Mouse (Mus musculus): ENCODE measurements at regions not wholly inside any gene's neighbourhood (a gene's known extent, or its start where the extent isn't known, plus 50 kb on each side); places are given as distances from the start of the nearest gene placed in this dataset.

DNA sequence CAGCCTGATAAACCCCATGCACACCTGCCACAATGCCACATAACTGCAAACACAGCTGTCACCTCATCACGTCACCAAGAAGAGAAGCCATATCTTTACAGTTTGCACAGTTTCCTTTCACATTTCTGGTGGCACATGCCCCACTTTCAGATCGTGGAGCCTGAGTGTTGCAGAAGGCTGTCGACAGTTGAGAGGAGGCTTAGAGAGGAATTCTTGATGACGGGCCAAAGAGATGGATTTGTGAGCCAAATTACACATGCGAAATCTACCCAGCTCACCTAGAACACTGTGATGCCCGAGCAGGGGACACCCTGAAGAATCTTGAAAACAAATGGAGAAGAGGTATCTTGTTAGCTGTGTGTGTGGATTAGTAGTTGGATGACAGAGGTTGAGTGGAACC lies 77.4 kb downstream of the Cmpk2 start:
- no peak for DNase-seq (ENCODE audit: low spot score in 2 of 2)

DNA sequence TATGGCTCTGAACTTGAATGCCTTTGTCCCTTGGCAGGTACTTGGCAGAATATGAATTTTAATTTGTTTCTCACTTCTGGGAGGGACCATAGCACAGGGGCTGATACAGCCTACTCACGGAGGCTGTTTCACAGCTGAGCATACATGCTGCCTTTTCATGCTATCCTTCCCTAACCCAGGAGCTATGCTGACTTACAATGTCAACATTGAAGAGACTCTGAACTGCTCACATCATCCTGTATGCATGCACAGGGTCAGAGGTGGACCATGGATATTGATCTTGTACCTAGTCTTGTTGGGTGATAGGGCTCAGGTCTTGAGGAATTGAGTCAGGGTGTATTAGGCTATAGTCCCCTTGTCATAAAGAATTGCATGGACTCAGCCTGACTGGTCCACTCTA lies 74.5 kb downstream of the Cmpk2 start:
- no peak for DNase-seq (ENCODE audit: low spot score in 2 of 2)

DNA sequence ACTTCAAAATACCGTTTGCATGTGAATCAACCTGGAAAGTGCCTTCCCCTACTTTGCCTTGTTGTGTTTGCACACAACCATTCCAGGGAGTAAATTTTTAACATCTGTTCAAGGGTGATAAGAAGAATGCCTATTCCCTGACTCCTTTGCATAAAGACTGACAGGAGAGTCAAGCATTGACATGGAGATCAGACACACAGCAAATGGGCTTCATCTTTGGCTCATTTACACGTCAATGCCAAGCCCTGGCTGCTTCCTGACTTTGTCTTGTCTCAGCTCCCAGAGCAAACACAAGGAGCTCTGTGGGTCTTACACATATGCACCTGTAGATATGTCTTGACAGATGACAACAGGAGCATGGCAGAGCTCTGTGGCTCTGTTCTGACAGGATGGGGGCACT lies 73.4 kb downstream of the Cmpk2 start:
- DNase-seq (ENCODE audit: low spot score in 2 of 2) = no peak

DNA sequence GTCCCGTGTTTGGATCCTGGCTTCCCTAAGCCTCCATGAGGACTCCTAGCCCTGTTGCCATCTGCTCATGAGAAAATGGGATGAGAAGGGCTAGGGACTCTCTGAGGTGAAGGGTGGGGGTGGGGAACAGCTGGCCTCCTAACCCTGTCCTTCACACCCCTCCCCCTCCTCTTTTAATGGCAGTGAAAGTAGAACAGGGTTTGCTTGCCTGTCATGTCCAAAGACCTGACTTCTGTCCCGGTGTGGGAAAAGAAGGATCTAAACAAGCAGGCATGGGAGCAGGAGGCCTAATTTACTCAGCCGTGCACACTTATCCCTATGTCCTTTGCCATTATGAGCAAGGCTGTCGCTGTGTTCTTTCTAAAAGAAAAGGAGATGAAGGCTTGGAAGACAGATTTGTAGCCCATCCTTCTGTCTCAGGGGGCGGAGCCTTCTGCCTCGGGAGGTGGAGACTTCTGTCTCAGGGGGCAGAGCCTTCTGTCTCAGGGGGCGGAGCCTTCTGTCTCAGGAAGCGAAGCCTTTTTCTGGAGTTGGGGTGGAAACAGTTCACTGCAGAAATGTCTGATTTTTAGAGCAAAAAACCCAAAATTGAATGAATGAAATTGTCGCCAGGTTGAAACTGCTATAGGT lies 66.4 kb downstream of the Cmpk2 start:
- no peak for DNase-seq (ENCODE audit: low spot score in 2 of 2)

DNA sequence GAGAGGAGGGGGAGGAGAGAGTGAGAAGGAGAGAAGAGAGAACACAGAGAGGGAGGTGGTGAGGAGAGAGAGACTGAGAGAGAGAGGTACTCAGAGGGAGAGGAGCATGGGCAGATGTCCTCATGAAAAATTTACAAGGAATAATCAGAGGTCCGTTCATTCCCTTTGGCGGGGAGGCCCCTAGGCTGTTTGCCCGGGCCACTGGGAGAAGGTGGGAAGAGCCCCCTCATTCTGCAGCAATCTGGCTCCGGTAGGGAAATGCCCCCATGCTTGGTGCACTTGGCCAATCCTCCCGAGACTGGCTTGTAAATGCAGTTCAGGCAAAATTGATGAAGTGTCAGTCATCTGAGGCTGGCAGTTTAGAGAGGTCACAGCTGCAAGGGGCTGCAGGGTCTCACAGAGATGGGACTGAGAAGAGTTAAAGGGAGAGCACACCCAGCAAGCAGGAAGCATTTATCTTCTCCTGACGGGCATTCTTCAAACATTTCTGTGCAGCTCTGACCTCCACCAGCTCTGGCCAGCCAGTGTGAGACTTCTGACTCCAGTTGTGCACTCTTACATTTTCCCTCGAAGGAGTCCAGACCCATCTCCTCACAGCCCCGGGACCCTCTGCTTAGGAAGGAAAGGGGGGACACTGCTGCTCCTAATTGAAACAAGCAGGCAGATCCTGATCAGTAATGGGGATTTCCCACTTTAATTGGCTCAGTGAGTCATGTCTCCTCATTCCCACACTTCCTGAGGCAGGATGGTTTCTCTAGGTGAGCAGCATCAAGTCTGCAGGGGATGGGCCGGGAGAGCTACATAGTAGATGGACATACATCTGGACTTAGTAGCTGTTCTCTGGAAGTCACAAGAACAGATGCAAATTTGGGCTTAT lies 65.5 kb downstream of the Cmpk2 start:
- no peak for DNase-seq (ENCODE audit: low spot score in 2 of 2)

DNA sequence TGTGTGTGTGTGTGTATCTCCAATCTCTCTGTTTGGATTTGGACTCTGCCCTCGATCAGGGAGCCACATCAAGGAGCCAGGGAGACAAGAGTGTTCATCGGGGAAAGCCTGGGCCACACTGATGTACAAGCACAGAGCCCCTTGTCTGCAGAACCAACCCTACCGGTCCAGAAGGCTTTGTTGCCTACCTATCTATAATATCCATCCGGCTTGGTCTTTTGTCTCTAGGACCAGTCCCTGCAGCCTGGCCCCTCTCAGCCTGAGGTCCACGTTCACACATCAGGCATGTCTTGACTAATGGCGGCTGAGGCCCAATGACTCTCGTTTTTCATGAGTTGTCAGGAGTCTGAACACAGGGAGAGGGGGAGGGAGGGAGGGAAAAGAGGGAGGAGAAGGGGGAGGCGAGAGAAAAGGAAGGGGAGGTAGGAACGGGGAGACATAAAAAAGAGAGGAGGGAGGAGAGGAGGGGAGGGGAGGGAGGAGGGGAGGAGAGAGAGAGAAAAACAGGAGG lies 64.7 kb downstream of the Cmpk2 start:
- no peak for DNase-seq (ENCODE audit: low spot score in 2 of 2)

DNA sequence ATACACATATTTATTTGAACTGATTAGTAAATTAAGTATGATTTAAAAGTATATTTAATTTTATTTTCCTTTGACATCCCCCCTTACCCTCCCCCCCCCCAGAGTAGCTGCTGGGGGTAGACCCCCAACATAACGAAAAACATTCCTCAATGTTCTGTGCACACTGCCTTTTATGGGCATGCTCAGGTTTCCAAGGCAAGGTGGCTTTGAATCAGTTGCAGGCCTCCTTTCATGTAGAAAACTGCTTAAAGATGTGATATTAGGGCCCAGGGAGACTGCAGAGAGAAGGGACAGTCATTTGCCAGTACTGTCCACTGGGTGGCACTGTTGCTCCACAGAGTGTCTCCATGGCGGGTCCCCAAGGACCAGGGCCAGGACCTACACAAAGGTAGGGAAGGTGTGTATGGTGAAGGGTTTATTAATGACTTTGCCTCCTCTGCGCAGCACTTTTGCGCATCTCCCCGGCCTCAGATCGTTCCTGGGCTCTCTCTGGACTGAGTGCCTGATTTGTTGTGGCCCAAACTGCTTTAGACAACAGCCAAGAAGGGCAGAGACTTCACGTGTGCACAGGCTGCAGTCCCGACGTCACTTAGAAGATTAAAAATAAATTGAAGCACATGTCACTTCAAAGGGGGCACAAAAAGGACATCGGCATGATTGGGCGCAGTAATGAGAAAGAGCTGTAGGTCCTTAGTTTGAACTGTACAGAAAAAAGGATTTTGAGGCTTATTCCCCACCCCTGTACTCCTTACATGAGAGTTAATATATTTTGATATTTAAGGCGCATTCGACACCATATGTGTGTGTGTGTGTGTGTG lies 64.0 kb downstream of the Cmpk2 start:
- peak; percentile 10 to 78 for DNase-seq (ENCODE audit: low spot score in 2 of 2)

DNA sequence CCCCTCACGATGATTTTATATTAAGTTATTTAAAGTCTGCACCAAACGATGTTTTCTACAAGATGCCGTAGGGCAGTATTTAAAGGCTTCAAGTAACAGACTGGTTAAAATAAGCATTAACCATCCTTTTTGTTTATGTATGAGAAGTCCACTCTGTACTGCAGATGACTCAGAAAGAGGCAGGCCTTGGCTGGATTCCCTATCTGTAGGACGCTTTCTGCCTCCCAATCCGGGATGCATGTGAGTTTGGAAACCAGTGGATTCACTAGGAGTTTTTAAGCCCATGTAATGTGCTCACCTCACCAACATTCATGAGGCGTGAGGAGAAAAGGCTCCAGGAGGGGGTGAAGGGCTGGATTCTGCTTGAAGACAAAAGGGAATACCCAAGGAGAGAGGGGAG lies 63.1 kb downstream of the Cmpk2 start:
- DNase-seq (ENCODE audit: low spot score in 2 of 2) = no peak
